Mouse (Mus musculus) CD8-positive naive resting alpha-beta T cell, adult 57 days (primary cell): ENCODE data around the gene Fam57a. TPM values are rescaled to one million over a fixed set of nuclear protein-coding genes. Genes with fewer than 3 reads are reported as not detected.

Source experiments
- total RNA-seq: library from RNA; stranded (reverse); gene quantifications from one replicate; pipeline ENCODE4 v1.2.4, GENCODE M21; 2023

Gene Fam57a
- total RNA-seq, result 3.0 TPM

DNA sequence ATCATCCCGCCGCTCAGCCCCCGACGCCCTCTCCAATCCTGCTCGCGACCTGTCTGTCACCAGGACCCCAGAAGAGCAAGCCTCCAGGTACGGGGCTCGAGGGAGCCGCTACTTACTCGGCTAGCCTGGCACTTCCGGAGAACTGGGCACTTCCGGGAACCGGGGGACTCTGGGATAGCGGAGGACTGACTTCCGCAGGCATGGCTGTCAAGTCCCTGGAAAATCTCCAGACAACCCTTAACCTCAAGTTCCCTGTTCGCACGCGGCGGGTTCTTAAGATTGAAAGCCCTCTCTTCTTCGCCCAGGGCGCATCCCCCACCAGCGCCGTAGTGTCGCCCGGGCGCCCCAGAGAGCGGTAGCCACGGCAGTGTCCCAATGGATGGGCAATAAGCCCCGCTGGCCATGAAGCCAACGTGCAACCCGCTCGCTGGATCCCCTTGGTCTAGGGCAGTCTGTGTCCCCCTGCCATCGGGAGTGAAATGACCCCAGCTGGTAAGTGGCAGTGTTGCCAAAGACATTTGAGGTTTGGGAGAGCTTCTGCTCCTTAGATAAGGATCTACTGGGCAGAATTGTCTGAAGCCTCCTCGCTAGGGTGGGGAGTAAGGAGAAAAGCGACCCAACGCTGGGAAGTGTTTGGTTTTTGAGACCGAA is at the start of gene Fam57a, which contains the start of gene Vps53:
Fam57a (plus strand) TSS at position 177 of the 651 bp plus-strand sequence.
Vps53 (minus strand) TSS at position 153 of the 651 bp plus-strand sequence.

GRCm38 (mm10) chr11:76217390-76217800 is 37.9 kb downstream of the Fam57a start, which contains the start of the genes Dbil5 and Gemin4:
Gene Dbil5, plus strand, starts transcription at chr11:76217608.
Gene Gemin4, minus strand, starts transcription at chr11:76217664.

GRCm38 (mm10) chr11:76242901-76243810 is 63.7 kb downstream of the Fam57a start, which contains the start of the genes Mrm3 and Glod4:
Gene Mrm3, plus strand, starts transcription at chr11:76243715.
Gene Glod4, minus strand, starts transcription at chr11:76243725.

Other genes with a start within 250 kb of the Fam57a start
- gene Rph3al, start 241.2 kb upstream of the Fam57a start, total RNA-seq, result 14.9 TPM
- 0.77 TPM for gene 1700016K19Rik, start 179.8 kb upstream of the Fam57a start, total RNA-seq
- gene Rflnb, start 151.9 kb upstream of the Fam57a start, total RNA-seq, result 58.3 TPM
- 38.2 TPM for gene Vps53, start within 50 bp of the Fam57a start, total RNA-seq
- gene Dbil5, start 37.9 kb downstream of the Fam57a start, total RNA-seq, result not detected
- gene Gemin4, start 38.0 kb downstream of the Fam57a start, total RNA-seq, result 4.0 TPM
- gene Mrm3, start 64.0 kb downstream of the Fam57a start, total RNA-seq, result 16.0 TPM
- gene Glod4, start 64.1 kb downstream of the Fam57a start, total RNA-seq, result 18.6 TPM
- gene Nxn, start 219.5 kb downstream of the Fam57a start, total RNA-seq, result 6.4 TPM
- 13.6 TPM for gene Timm22, start 227.3 kb downstream of the Fam57a start, total RNA-seq